Mouse (Mus musculus): ENCODE measurements around the gene Gm49321. TPM values are rescaled to one million over a fixed set of nuclear protein-coding genes. Genes with fewer than 3 reads are reported as not detected.

Gene Gm49321
- polyA plus RNA-seq, 1 experiment from 2014 or later: 10.0 TPM

DNA sequence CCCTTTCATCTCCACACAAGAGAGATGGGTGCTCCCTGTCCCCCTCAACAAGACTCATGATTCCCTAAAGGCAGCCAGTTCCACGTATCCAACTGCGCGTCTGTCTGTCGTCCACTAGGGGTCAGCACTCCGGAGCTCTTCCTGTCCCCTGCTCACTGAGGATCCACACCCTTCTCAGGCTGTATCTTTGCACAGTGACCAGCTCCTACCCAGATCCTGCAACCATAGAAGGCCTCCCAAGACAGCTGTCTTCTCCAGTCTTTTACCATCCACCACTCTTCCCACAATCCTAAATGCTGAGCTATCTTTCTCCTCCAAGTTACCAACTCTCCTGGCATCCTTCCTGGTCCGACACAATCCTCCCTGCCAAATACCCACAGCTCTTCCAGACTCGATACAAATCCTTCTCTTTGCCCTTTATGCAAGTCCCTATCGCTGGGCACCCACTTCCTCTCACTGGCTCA lies 72.0 kb downstream of the Gm49321 start:
- DNase-seq (ENCODE audit: low spot score): peak; percentile 47

DNA sequence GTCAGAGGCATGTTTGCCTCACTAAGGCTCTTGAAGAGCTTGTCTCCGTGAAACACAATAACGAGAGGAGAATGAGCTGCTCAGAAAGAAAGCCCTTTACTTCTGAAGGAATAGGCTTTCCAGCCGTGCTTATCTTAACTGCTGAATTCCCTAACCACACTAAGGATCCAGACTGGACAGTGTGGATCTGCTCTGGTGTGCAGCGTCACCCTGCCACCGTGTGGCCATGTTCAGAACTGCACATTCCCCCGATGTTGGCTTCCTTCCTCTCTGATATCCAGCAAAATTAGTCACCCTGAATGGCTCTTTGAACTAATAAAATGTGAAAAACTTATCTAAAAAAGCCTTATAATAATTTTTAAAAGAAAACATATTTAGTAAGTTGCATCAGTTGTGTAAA lies 76.3 kb downstream of the Gm49321 start:
- DNase-seq (ENCODE audit: low spot score): peak; percentile 56

DNA sequence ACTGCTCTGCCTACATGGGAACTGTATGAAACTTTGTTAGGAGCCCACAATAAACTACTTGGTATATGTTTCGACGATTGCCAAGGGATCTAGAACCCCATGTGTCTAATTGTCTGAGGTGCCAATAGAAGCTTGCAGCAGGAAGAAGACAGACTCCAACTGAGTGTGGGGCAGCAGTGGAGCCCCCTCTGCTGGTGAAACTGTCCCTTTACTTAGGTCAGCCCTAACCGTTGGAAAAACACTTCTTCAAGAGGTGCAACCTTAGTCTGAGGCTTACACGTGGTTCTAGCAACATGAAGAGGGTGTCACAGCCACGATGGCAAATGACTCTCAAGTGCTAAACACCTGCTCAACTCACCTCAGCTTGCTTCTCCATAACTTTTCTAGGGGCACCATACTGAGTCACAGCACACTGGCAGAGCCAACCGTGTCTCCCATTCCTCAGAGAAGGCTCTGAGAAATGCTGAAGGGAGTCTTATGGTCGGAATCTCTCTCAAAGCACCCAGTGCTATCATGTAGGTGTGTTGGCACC lies 77.4 kb downstream of the Gm49321 start:
- DNase-seq (ENCODE audit: low spot score): peak; percentile 47

DNA sequence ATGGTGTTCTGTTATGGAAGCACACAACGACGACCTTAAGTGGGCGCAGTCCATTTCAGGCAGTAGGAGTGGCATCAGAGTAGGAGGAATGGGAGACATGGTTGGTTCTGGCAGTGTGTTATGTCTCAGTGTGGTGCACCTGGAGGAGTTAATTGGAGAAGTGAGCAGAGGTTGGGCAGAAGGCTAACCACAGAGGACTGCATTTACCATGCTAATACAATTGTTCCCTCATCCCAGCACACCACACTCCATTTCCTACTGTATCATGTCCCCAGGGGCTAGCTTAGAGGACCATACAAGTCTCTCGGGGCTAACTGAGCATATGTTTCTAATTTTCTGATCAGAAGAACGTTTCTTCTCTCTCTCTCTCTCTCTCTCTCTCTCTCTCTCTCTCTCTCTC lies 78.0 kb downstream of the Gm49321 start:
- no peak for DNase-seq (ENCODE audit: low spot score)

Other genes with a start within 250 kb of the Gm49321 start
- 75.2 and 75.7 TPM in 2 replicates for gene Hif1a, start 36.3 kb upstream of the Gm49321 start, polyA plus RNA-seq (2015; fragmentation: Nextera tagmentation; extraction: Ambion mirVana)
- 15.0 and 15.6 TPM in 2 replicates for gene Snapc1, start 26.8 kb downstream of the Gm49321 start, polyA plus RNA-seq (2015; fragmentation: Nextera tagmentation; extraction: Ambion mirVana)
- 0.04 and 0.09 TPM in 2 replicates for gene Syt16, start 60.0 kb downstream of the Gm49321 start, polyA plus RNA-seq (2015; fragmentation: Nextera tagmentation; extraction: Ambion mirVana)

All from thymus, postnatal 0 days (tissue).